Mouse (Mus musculus): ENCODE results near the gene Haus4. TPM values are rescaled to one million over a fixed set of nuclear protein-coding genes. Genes with fewer than 3 reads are reported as not detected.

Haus4 gene
- polyA plus RNA-seq, 2 experiments from 2014 or later, result 21.0 to 28.8 TPM

- ATAC-seq, result no peak
Measured at GRCm38 (mm10) chr14:54572790-54573736, 18.6 kb upstream of the Haus4 start.

GRCm38 (mm10) chr14:54572122-54572521, 17.7 kb upstream of the Haus4 start:
- no peak for ATAC-seq

- no peak for ATAC-seq
Measured at GRCm38 (mm10) chr14:54569451-54570392, 15.3 kb upstream of the Haus4 start.

- peak; percentile 58 for ATAC-seq
Measured at GRCm38 (mm10) chr14:54568694-54569414, 14.4 kb upstream of the Haus4 start.

- ATAC-seq, result no peak
Measured at GRCm38 (mm10) chr14:54560527-54561242, 6.3 kb upstream of the Haus4 start.

- no peak for ATAC-seq
Measured at GRCm38 (mm10) chr14:54557330-54557729, 2.9 kb upstream of the Haus4 start.

GRCm38 (mm10) chr14:54553454-54553974, 902 bp downstream of the Haus4 start:
- peak; percentile 22 for ATAC-seq

- no peak for ATAC-seq
Measured at GRCm38 (mm10) chr14:54544703-54545102, 9.7 kb downstream of the Haus4 start.

GRCm38 (mm10) chr14:54540771-54541170, 13.6 kb downstream of the Haus4 start:
- ATAC-seq, result no peak

GRCm38 (mm10) chr14:54538580-54538979, 15.8 kb downstream of the Haus4 start:
- no peak for ATAC-seq

- peak; percentile 73 for ATAC-seq
Measured at GRCm38 (mm10) chr14:54528446-54529111, 25.8 kb downstream of the Haus4 start.

- no peak for ATAC-seq
Measured at GRCm38 (mm10) chr14:54528007-54528393, 26.4 kb downstream of the Haus4 start.

- ATAC-seq, result no peak
Measured at GRCm38 (mm10) chr14:54527227-54528006, 27.0 kb downstream of the Haus4 start.

GRCm38 (mm10) chr14:54523600-54523999, 30.8 kb downstream of the Haus4 start:
- no peak for ATAC-seq

- no peak for ATAC-seq
Measured at GRCm38 (mm10) chr14:54516710-54517310, 37.6 kb downstream of the Haus4 start.

GRCm38 (mm10) chr14:54509774-54510173, 44.6 kb downstream of the Haus4 start:
- ATAC-seq, result no peak

GRCm38 (mm10) chr14:54503092-54503491, 51.3 kb downstream of the Haus4 start:
- ATAC-seq, result no peak

- no peak for ATAC-seq
Measured at GRCm38 (mm10) chr14:54501365-54501764, 53.1 kb downstream of the Haus4 start.

GRCm38 (mm10) chr14:54499330-54499729, 55.1 kb downstream of the Haus4 start:
- ATAC-seq, result no peak

- ATAC-seq, result no peak
Measured at GRCm38 (mm10) chr14:54496706-54497105, 57.7 kb downstream of the Haus4 start.
